Mouse (Mus musculus): Measurements from ENCODE around the gene Pgpep1. TPM values are rescaled to one million over a fixed set of nuclear protein-coding genes. Genes with fewer than 3 reads are reported as not detected.

Pgpep1 gene
- polyA plus RNA-seq, 1 experiment from 2014 or later = 64.6 TPM

DNA sequence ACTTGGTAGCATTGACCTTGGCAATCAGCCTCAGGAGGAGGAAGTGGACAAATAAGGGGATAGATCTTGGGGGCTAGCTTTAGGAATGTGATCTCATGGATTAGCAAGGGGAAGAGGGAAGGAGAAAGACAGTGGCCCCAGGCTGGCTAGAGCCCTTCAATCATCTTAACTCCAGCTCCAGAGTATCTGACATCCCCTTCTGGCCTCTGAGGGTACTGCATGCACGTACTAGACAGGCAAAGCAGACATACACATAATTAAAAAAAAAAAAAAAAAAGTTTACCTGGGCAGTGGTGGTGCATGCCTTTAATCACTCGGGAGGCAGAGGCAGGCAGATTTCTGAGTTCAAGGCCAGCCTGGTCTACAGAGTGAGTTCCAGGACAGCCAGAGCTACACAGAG lies 16.1 kb downstream of the Pgpep1 start:
- H3K27me3 ChIP-seq = no peaks in the 10 kb centered on the region
- H3K4me3 ChIP-seq = no peak overlapping the region
- WGBS = 86% methylated on average over 2 of the region's 2 CpGs
- peaks cover 21% of the 10 kb centered on the region for H3K4me1 ChIP-seq
- no peak overlapping the region for H3K27ac ChIP-seq
- ATAC-seq = no peak
- no peak overlapping the region for H3K9ac ChIP-seq
- H3K9me3 ChIP-seq (replicated peaks) = no peaks in the 10 kb centered on the region
- H3K36me3 ChIP-seq (ENCODE audit: poor library complexity, severe bottlenecking) = peaks cover 3% of the 10 kb centered on the region; the same call in 1 of the 2 replicates
- H3K4me2 ChIP-seq = no peak overlapping the region

DNA sequence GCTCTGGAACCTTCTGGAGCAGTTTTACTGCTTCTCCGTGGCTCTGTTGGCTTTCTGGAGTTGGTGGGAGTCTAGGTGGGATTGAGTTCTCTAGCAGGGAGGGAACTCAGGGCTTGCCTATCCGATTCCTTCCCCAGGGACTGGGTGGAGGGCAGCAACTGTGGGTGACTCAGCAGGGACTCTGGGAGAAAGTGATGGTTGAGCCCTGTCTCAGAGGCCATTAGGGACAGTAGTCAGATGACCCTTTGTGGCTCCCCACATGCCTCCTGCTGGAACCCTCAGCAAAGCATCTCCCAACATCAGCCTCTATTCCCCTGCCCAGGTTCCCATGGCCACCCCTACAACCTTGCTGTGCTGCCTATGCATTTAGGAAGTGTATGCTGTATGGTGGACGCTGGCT lies 17.2 kb downstream of the Pgpep1 start:
- ATAC-seq = no peak
- no peak overlapping the region for H3K4me3 ChIP-seq
- 72% methylated on average over 3 of the region's 3 CpGs for WGBS
- no peaks in the 10 kb centered on the region for H3K27me3 ChIP-seq
- no peak overlapping the region for H3K9ac ChIP-seq
- H3K9me3 ChIP-seq (replicated peaks) = no peaks in the 10 kb centered on the region
- no peaks in the 10 kb centered on the region for H3K36me3 ChIP-seq (ENCODE audit: poor library complexity, severe bottlenecking)
- H3K4me1 ChIP-seq = peaks cover 11% of the 10 kb centered on the region
- no peak overlapping the region for H3K4me2 ChIP-seq
- H3K27ac ChIP-seq = no peak overlapping the region

DNA sequence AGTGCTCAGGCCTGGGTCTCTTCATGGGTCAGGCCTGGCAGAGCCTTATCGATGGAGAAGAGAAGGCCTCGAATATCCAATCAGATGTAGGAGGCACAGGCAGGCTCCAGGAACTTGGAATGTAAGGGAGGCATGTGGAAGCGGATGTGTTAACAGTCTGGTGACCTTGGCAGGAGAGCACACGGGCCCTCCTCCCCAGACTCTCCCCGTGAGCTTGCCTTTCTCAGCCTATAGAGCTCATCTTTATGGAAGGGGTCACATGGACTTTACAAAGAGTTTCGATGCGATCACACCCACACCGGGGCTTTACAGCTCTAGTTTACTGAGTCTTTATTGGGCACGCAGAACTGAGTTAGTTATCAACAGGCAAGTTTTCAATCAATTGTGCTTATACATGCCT lies 21.4 kb downstream of the Pgpep1 start:
- Histone ChIP-seq H3K27ac (no peak overlapping the region), H3K4me3 (no peak overlapping the region), H3K4me2 (no peak overlapping the region), H3K9me3 (replicated peaks) (no peaks in the 10 kb centered on the region), H3K27me3 (no peaks in the 10 kb centered on the region), H3K4me1 (peaks cover 9% of the 10 kb centered on the region), H3K9ac (no peak overlapping the region), H3K36me3 (ENCODE audit: poor library complexity, severe bottlenecking) (no peaks in the 10 kb centered on the region)
- ATAC-seq = no peak
- 82% methylated on average over 9 of the region's 9 CpGs for WGBS

DNA sequence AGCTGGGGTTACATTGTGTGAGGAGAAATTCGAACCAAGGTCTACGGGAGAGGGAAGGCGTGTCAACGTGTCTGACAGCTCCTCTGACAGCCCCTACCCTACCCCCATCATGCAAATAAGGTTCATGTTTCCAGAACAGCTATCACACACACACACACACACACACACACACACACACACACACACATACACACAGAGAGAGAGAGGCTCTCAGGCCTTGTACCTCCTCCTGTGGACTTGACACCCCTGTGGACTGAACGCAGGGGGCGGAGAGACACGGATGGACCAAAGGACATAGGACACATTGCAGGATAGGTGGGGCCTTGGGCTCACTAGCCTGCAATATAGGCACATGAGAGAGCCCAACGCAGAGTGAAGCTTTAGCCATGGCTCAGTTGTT lies 23.4 kb downstream of the Pgpep1 start:
- H3K27ac ChIP-seq = no peak overlapping the region
- H3K4me2 ChIP-seq = no peak overlapping the region
- peaks cover 6% of the 10 kb centered on the region; the same call in 1 of the 2 replicates for H3K27me3 ChIP-seq
- no peak for ATAC-seq
- H3K4me1 ChIP-seq = peaks cover 9% of the 10 kb centered on the region
- 60% methylated on average over 8 of the region's 8 CpGs for WGBS
- no peaks in the 10 kb centered on the region for H3K36me3 ChIP-seq (ENCODE audit: poor library complexity, severe bottlenecking)
- no peaks in the 10 kb centered on the region for H3K9me3 ChIP-seq (replicated peaks)
- H3K4me3 ChIP-seq = no peak overlapping the region
- peak overlapping the region; percentile 26; the same call in 1 of the 2 replicates for H3K9ac ChIP-seq

DNA sequence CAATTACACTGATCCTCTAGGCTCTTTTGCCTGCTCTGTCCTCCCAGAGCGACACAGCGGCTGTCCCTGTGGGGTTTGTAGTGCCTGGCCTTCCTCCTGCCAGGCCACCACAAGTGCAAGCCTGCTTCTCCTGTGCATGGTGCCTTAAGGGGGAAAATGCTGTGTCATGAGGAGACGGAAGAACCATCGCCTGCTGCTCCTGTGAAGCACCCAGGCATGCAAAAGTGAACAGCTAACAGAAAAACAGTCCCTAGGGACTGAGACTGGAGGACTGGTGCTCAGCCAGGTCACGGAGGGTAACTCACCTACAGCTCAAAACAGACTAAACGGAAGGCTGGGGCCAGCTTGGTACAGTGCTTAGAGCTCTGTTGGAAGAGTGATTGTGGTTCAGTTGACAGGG lies 24.7 kb downstream of the Pgpep1 start:
- no peak for ATAC-seq
- Histone ChIP-seq H3K27me3 (peaks cover 19% of the 10 kb centered on the region), H3K27ac (no peak overlapping the region), H3K4me2 (no peak overlapping the region), H3K4me1 (peaks cover 18% of the 10 kb centered on the region), H3K9me3 (replicated peaks) (no peaks in the 10 kb centered on the region), H3K4me3 (no peak overlapping the region), H3K9ac (no peak overlapping the region), H3K36me3 (ENCODE audit: poor library complexity, severe bottlenecking) (no peaks in the 10 kb centered on the region)
- WGBS = 78% methylated on average over 6 of the region's 6 CpGs

DNA sequence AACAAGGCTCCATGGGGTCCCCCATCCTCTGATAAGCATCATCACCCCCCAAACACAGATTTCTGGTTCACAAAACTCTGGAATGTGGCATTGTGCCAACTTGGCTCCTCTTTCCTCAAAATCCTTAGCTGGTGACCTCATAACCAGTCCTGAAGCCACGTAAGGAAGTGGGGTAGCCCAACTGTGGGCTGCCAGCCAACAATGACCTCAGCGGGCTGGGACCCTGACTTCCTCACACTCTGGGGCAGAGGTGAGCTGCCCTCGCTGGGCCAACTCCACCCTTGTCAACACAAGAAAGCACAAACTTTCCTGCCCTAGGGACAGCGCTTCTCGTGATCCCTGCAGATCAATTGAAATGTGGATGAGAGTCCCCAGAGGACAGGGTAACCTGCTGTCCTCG lies 26.1 kb downstream of the Pgpep1 start:
- Histone ChIP-seq H3K9me3 (replicated peaks) (no peaks in the 10 kb centered on the region), H3K4me3 (no peak overlapping the region), H3K27me3 (peaks cover 20% of the 10 kb centered on the region), H3K27ac (no peak overlapping the region), H3K4me2 (no peak overlapping the region), H3K9ac (no peak overlapping the region; the same call in 1 of the 2 replicates), H3K36me3 (ENCODE audit: poor library complexity, severe bottlenecking) (no peaks in the 10 kb centered on the region), H3K4me1 (peaks cover 29% of the 10 kb centered on the region)
- 52% methylated on average over 6 of the region's 6 CpGs for WGBS
- no peak for ATAC-seq

DNA sequence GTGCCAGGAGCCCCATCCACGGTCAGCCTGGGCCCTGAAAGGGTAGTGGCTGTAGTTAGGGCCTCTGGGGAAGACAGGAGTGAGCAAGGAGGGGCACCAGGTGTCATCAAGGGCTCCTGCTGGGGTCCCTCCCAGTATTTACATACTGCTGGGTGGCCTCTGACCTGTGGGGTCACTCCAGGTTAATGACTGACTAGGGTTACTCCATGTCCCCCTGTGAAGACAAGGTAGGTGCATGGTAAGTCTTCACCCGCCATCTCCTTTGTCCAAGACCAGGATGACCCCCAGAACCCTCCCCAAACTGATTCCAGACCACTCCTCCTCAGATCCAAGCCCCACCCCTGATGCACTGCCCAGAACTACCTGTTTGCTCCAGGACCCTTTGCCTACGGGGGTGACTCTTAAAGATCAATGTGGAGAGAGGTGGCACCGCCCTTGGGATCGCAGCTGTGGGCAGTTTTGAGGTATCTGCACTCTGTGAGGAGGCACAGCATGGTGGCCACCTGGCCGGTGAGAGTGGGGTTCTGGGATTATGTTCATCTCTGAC lies 27.8 kb downstream of the Pgpep1 start, which contains the start of gene Gdf15:
Gene Gdf15, minus strand, starts transcription at position 111 of the 547 bp plus-strand sequence.
- whole genome bisulfite sequencing = 84% methylated on average over 6 of the region's 6 CpGs
- ATAC-seq = no peak
- H3K36me3 ChIP-seq (ENCODE audit: poor library complexity, severe bottlenecking) = no peaks in the 10 kb centered on the region
- H3K27ac ChIP-seq = no peak within 1 kb of the TSS
- peaks cover 29% of the 10 kb centered on the region for H3K4me1 ChIP-seq
- no peaks in the 10 kb centered on the region for H3K9me3 ChIP-seq (replicated peaks)
- no peak within 1 kb of the TSS for H3K4me3 ChIP-seq
- peak within 1 kb of the TSS; percentile 40; the same call in 1 of the 2 replicates for H3K9ac ChIP-seq
- H3K27me3 ChIP-seq = peaks cover 20% of the 10 kb centered on the region
- H3K4me2 ChIP-seq = 0 out of 2 replicates have a peak within 1 kb of the TSS, but pooled peaks have one; percentile 22

DNA sequence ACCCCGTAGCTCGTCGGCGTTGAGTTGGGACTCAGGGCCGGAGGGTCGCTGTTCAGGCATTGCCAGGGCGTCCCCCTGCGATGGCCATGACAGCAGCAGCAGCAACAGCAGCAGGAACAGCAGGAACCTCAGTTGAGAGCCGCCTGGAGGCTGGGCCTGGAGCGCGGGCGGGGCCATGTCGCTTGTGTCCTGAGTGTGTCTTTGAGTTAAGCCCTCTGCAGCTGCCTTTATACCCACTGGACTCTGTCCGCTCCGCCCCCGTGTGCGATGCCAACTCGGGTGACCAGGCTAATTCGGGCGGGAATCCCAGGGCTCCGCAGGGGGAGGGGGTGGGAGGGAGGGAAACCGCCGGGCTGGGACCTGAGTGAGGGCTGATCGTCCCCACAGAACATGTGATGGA lies 28.8 kb downstream of the Pgpep1 start:
- Histone ChIP-seq H3K9me3 (replicated peaks) (no peaks in the 10 kb centered on the region), H3K4me3 (no peak overlapping the region), H3K9ac (no peak overlapping the region), H3K27me3 (peaks cover 20% of the 10 kb centered on the region), H3K4me1 (peaks cover 25% of the 10 kb centered on the region), H3K36me3 (ENCODE audit: poor library complexity, severe bottlenecking) (no peaks in the 10 kb centered on the region), H3K27ac (no peak overlapping the region), H3K4me2 (0 out of 2 replicates have a peak overlapping the region, but pooled peaks have one; percentile 22)
- no peak for ATAC-seq
- WGBS = 24% methylated on average over 22 of the region's 24 CpGs

DNA sequence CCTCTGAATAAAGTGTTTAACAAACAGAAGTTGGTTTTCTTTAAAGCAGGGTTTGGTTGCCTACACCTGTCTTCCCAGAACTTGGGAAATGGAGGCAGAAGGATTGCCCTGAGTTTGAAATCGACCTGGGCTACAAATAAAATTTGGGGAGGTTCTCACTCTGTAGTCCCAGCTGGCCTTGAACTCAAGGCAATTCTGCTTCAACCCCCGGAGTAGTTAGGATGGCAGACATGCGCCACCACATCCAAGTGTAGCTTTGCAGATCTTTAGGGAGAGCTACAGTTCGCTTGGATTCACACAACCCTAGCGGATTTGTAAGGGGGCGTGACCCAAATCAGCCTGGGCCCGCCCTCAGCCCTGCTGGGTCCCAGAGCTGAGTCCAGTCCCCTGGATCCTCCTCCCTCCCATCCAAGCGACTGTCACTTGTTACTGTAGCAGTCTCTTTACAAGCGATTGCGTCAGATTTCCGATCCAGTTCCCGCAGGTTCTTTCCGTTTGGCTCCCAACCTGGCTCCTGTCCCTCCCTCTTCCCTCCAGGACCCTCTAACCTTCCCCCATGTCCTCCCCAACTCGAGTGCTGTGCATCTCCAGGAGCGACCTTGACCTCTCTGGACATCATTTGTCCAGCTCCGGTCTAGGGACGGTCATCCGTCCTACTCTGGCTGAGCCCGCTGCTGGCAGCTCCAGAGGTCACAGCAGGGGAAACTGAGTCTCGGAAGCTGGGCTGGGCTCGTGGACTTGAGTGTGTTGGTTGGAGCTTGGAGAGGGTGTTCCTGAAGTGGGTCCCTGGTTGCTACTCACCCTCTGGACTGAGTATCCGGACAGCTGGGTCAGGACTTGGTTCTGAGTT lies 29.4 kb downstream of the Pgpep1 start:
- Histone ChIP-seq H3K9ac (no peak overlapping the region), H3K4me2 (peak overlapping the region; percentile 22; the same call in 1 of the 2 replicates)

DNA sequence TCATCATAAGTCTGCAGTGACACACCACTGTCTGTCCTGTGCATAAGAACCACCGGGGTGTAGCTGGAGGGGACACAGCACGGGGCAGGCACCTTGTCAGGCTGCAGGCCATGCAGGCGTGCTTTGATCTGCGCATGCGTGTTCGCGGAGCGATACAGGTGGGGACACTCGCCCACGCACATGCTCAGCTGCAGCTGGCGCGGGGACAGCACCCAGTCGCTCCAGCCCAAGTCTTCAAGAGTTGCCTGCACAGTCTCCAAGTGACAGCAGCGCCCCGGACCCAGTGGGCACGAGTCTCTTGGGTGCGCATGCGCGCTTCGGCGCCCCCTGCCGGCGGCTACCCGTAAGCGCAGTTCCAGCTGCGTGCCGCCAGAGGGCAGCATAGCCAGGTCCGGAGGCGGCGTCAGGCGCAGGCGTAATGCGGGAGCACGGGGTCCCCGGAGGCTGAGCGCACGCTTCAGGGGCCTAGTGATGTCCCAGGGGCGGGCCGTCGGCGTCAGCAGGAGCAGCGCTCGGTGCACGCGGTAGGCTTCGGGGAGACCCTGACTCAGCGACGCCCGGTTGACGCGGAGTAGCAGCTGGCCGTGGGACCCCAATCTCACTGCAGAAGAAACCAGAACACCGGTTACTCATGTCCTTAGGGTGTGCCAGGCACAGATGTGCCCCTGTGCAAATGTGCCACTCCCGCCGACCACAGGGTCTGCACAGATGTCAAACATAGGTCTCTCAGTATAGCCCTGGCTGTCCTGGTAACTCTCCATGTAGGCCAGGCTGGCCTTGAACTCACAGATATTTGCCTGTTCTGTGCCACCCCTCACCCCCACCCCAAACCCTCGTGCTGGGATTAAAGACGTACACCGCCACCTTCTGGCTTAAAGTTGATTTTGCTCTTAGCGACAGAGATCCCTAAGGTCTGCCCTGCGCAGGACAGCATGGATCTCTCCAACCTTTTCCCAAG lies 30.3 kb downstream of the Pgpep1 start:
- H3K36me3 ChIP-seq (ENCODE audit: poor library complexity, severe bottlenecking) = no peaks in the 10 kb centered on the region
- H3K9me3 ChIP-seq (replicated peaks) = no peaks in the 10 kb centered on the region
- ATAC-seq = peak; percentile 95
- H3K4me3 ChIP-seq = peak overlapping the region; percentile 48
- 1% methylated on average over 60 of the region's 60 CpGs for WGBS
- peaks cover 25% of the 10 kb centered on the region for H3K4me1 ChIP-seq
- peak overlapping the region; percentile 72 for H3K27ac ChIP-seq
- H3K9ac ChIP-seq = peak overlapping the region; percentile 47
- peak overlapping the region; percentile 64 for H3K4me2 ChIP-seq
- H3K27me3 ChIP-seq = peaks cover 20% of the 10 kb centered on the region

More for the DNA sequence above, 29.4 kb downstream of the Pgpep1 start:
- H3K4me1 ChIP-seq = peaks cover 25% of the 10 kb centered on the region
- WGBS = 13% methylated on average over 22 of the region's 22 CpGs
- no peak for ATAC-seq
- no peak overlapping the region for H3K27ac ChIP-seq
- peaks cover 20% of the 10 kb centered on the region for H3K27me3 ChIP-seq
- no peaks in the 10 kb centered on the region for H3K9me3 ChIP-seq (replicated peaks)
- H3K36me3 ChIP-seq (ENCODE audit: poor library complexity, severe bottlenecking) = no peaks in the 10 kb centered on the region
- no peak overlapping the region for H3K4me3 ChIP-seq

DNA sequence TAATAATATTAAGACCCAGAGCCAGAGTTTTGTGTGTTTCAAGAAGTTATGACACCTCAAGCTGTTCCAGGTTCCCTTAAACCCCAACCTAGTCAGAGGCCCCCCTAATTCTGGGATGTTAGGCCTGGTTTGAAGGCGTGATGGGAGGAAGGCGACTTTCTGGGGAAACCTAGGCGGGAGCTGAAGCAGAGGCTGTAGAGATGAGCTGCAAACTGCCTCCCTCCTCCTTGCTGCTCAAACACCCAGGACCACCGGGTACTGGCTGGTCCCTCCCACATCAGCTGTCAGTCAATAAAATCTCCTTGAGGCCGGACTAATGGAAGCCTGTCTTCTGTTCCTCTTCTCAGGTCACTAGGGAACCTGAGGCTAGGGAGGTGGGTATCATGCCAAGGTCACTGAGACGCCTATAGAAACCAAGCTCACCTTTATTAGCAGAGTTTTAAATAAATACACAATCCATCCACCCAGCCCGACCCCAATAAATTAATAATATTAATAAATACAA lies 31.1 kb downstream of the Pgpep1 start:
- Histone ChIP-seq H3K9me3 (replicated peaks) (no peaks in the 10 kb centered on the region), H3K36me3 (ENCODE audit: poor library complexity, severe bottlenecking) (no peaks in the 10 kb centered on the region), H3K4me3 (peak overlapping the region; percentile 48), H3K27ac (peak overlapping the region; percentile 72), H3K4me1 (peaks cover 22% of the 10 kb centered on the region), H3K9ac (peak overlapping the region; percentile 47), H3K4me2 (peak overlapping the region; percentile 64), H3K27me3 (peaks cover 20% of the 10 kb centered on the region)
- ATAC-seq = no peak
- 59% methylated on average over 7 of the region's 7 CpGs for WGBS
